Mouse (Mus musculus) embryonic facial prominence, embryonic 11.5 days (tissue): ENCODE results near the gene Det1. TPM values are rescaled to one million over a fixed set of nuclear protein-coding genes. Genes with fewer than 3 reads are reported as not detected.
A peak's percentile ranks its signal among the peaks of the same experiment; 100 is the strongest.

Experiments
- ATAC-seq: fragments of 200-750 bp; cut with Nextera tagmentation; replicated peaks from 2 replicates; pipeline ENCODE4 v1.8.0; 2017; ENCODE audit warnings: low read depth; ENCODE audit not compliant: insufficient number of reproducible peaks, low FRiP score, low TSS enrichment
- DNase-seq: peaks from one replicate; pipeline ENCODE4 v3.0.0-alpha.2; 2015; ENCODE audit warnings: low spot score
- H3K27ac ChIP-seq: fragments of 300-500 bp; sonication (generic); replicated peaks from 2 replicates; pipeline ENCODE4 v1.5.1; 2014; ENCODE audit warnings: mild to moderate bottlenecking, low read depth, low read length, control low read depth
- H3K27me3 ChIP-seq: fragments of 300-500 bp; sonication (generic); 2 replicates; pipeline ENCODE4 v1.6.1; 2014; ENCODE audit warnings: mild to moderate bottlenecking, low read length, moderate library complexity, mixed read lengths; ENCODE audit not compliant: control insufficient read depth, insufficient read depth
- H3K36me3 ChIP-seq: fragments of 300-500 bp; sonication (generic); replicated peaks from 2 replicates; pipeline ENCODE4 v1.6.1; 2014; ENCODE audit warnings: low read depth, mild to moderate bottlenecking, low read length, moderate library complexity, mixed read lengths; ENCODE audit not compliant: control insufficient read depth, insufficient read depth
- H3K4me1 ChIP-seq: fragments of 300-500 bp; sonication (generic); 2 replicates; pipeline ENCODE4 v1.6.1; 2014; ENCODE audit warnings: low read length, mixed read lengths; ENCODE audit not compliant: control insufficient read depth, insufficient read depth
- H3K4me2 ChIP-seq: fragments of 300-500 bp; sonication (generic); 2 replicates; pipeline ENCODE4 v1.6.1; 2014; ENCODE audit warnings: low read depth, mild to moderate bottlenecking, control low read depth, low read length, moderate library complexity
- H3K4me3 ChIP-seq: fragments of 300-500 bp; sonication (generic); 2 replicates; pipeline ENCODE4 v1.5.1; 2014; ENCODE audit warnings: low read depth, low read length, control low read depth
- H3K9ac ChIP-seq: fragments of 300-500 bp; sonication (generic); replicated peaks from 2 replicates; pipeline ENCODE4 v1.6.1; 2014; ENCODE audit warnings: mild to moderate bottlenecking, control low read depth, low read length
- H3K9me3 ChIP-seq: fragments of 300-500 bp; sonication (generic); replicated peaks from 2 replicates; pipeline ENCODE4 v1.6.1; 2016; ENCODE audit warnings: mild to moderate bottlenecking, low read length, inconsistent platforms, mixed read lengths; ENCODE audit not compliant: control insufficient read depth
- WGBS: fragments of 180-500 bp; shearing (Covaris S2); extraction: QIAGEN DNeasy Blood & Tissue Kit; methylation state at CpG from one replicate; pipeline ENCODE4 v1.1.7; 2014; 5-methylcytosine and 5-hydroxymethylcytosine counted together
- polyA plus RNA-seq: library from polyadenylated mRNA; unstranded; fragments of >200 nt; fragmentation: Nextera tagmentation; extraction: Ambion mirVana; gene quantifications from 2 replicates; pipeline ENCODE4 v1.2.1, GENCODE M21; 2014

Det1 gene
- polyA plus RNA-seq, 1 experiment from 2014 or later, result 24.5 TPM

DNA sequence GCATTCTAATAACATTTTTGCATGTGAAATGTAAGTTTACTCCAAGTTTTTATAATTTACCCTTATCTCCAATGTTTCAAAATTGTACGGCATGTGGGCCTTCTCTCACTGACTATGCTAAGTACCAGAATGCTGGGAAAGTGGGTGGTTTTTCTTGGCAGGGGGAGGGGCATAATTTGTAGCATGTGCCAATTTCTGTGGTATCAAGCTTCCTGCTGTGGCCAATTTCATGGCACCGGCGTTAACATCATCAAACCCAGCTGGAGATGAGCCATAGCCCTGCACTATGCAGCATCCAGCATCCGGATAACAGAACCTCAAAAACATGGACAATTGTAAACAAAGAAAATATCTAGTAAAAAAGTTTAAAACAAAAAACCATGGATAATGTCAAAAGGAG is 9.8 kb downstream of the Det1 start:
- DNase-seq (peak; percentile 7), ATAC-seq (no peak)
- no peaks in the 10 kb centered on the region for H3K27me3 ChIP-seq
- WGBS, result 66% methylated on average over 4 of the region's 4 CpGs
- peaks cover 2% of the 10 kb centered on the region for H3K36me3 ChIP-seq
- no peaks in the 10 kb centered on the region for H3K9me3 ChIP-seq
- no peaks in the 10 kb centered on the region for H3K4me1 ChIP-seq
- no peak overlapping the region for H3K27ac ChIP-seq
- no peak overlapping the region for H3K4me2 ChIP-seq
- no peak overlapping the region for H3K4me3 ChIP-seq
- no peak overlapping the region for H3K9ac ChIP-seq

DNA sequence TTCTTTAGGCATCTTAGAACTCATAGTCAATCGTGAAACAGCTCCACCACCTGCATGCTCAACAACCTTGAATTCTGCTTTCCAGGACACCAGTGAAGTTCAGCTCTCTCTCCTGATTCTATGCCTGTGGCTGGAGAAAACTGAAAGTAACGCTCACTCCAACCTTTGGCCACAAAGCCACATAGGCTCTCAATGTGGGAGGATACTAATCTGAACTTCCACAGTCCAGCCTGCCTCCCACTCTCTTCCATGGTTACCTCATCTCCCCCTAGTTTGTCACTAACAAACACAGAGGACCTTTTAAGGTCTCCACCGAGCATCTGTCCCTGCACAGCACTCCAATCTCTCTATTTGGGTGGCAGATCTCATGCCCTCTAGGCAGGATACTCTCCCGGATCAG is 11.4 kb downstream of the Det1 start:
- Histone ChIP-seq H3K36me3 (peaks cover 2% of the 10 kb centered on the region), H3K9ac (no peak overlapping the region), H3K9me3 (no peaks in the 10 kb centered on the region), H3K4me1 (no peaks in the 10 kb centered on the region), H3K27me3 (no peaks in the 10 kb centered on the region), H3K4me3 (no peak overlapping the region), H3K27ac (no peak overlapping the region), H3K4me2 (no peak overlapping the region)
- DNase-seq (no peak), ATAC-seq (no peak)
- 68% methylated on average over 4 of the region's 4 CpGs for WGBS

DNA sequence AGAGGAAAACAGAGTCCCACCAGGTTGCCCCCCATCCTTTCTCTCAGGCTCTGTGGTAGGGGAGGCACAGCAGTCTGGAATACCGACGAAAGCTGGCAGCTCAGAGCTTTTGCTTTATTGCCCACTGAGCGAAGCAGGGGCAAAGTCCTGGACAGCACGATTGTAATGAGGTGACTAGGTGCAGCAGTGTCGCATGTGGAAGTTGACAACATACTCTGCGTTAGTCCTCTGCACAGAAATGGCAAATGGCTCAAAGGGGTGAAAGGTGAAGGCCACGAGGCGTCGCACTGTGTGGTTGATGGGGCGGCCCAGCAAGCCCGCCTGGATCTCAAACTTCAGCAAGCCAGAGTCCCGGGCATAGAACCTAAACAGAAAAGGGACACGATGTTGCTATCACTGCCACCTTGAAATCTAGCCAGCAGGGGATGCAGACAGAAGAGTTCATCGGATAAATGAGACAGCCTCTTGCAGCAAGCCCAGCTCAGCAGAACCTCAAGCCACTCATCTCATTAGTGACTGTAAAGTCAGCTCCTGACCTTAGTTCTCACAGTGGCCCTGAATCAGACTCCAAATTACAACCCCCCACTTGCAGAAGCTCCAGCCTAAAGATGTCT is 19.2 kb downstream of the Det1 start:
- Histone ChIP-seq H3K9ac (no peak overlapping the region), H3K36me3 (no peaks in the 10 kb centered on the region), H3K4me1 (no peaks in the 10 kb centered on the region), H3K4me3 (no peak overlapping the region), H3K27ac (no peak overlapping the region), H3K9me3 (no peaks in the 10 kb centered on the region), H3K4me2 (no peak overlapping the region), H3K27me3 (no peaks in the 10 kb centered on the region)
- DNase-seq (no peak), ATAC-seq (no peak)
- WGBS, result 89% methylated on average over 14 of the region's 14 CpGs

DNA sequence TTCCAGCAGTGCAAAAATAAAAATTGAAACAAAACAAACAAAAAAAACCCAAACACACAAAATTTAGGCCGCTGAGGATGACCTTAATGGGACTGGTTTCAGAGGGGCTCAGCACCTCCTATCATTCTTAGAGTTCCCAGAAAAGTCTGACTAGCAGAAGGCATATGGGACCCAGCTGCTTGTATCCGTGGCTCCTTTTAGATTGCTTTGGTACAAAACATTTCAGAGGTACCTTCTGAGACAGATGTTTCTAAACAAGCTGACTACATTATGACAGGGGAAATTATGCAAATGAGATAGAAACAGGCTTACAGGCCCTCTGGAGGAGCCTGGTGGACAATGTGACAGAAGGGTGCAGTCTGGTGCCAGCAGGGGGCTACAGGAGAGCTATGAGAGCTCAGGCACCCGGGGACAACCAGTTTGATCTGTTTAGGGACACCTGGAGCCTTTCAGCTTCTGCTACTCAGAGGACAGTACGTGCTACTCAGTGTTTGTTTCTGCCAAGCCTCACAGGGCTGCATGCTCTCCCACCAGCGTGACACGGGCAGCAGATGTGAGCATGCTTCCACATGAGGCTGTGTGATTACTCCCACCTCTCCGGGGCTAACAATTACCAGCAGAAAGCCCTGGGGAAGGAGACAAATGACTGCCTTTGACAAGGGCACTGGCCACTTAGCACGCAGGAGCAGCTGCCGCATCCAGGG is 20.2 kb downstream of the Det1 start:
- no peak overlapping the region for H3K27ac ChIP-seq
- H3K9ac ChIP-seq, result no peak overlapping the region
- no peaks in the 10 kb centered on the region for H3K36me3 ChIP-seq
- no peaks in the 10 kb centered on the region for H3K4me1 ChIP-seq
- no peak overlapping the region for H3K4me3 ChIP-seq
- H3K4me2 ChIP-seq, result no peak overlapping the region
- DNase-seq, result no peak
- ATAC-seq, result peak; percentile 75; the same call in 1 of the 2 replicates
- 56% methylated on average over 9 of the region's 9 CpGs for WGBS
- H3K9me3 ChIP-seq, result no peaks in the 10 kb centered on the region
- H3K27me3 ChIP-seq, result no peaks in the 10 kb centered on the region

DNA sequence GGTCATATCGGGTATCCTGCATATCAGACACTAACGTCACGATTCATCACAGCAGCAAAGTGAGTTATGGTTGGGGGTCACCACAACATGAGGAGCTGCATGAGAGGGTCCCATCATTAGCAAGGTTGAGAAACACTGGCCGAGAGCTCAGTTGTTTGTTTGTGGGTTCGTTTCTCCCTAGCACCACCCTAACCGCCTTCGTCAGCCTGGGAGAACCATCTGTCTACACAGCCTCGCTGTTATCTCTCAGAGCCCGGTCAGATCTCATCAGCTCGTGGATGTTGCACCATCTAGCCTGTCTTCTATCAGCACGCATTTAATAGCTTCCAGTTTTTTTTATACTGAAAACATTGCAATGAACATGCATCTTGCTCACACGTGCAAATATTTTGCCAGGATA is 28.7 kb downstream of the Det1 start:
- H3K4me2 ChIP-seq, result no peak overlapping the region
- H3K4me1 ChIP-seq, result no peaks in the 10 kb centered on the region
- no peak overlapping the region for H3K4me3 ChIP-seq
- WGBS, result 88% methylated on average over 12 of the region's 12 CpGs
- DNase-seq (no peak), ATAC-seq (no peak)
- no peak overlapping the region for H3K9ac ChIP-seq
- no peaks in the 10 kb centered on the region for H3K36me3 ChIP-seq
- no peaks in the 10 kb centered on the region for H3K27me3 ChIP-seq
- H3K9me3 ChIP-seq, result no peaks in the 10 kb centered on the region
- H3K27ac ChIP-seq, result no peak overlapping the region

DNA sequence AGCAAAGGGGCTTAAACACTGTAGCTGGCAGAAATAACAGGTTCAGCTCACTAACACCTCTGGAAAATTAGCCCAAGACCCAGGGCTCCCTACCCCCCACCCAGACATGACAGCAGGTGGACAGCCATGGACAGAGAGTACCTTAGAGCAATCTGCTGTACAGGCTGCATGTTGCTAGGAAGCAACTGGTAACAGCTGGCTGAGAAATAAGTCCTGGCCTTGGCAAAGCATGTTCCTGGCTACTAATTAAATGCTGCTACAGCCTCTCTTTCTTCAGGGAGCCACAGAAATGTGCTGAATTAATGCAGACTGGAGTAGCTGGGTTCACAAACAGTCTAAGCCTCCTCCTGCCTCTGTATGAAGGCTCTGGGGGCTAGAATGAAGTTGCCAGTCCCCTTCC is 32.3 kb downstream of the Det1 start:
- Histone ChIP-seq H3K4me2 (no peak overlapping the region), H3K36me3 (no peaks in the 10 kb centered on the region), H3K4me1 (no peaks in the 10 kb centered on the region), H3K9me3 (no peaks in the 10 kb centered on the region), H3K4me3 (no peak overlapping the region), H3K27me3 (no peaks in the 10 kb centered on the region), H3K27ac (no peak overlapping the region), H3K9ac (no peak overlapping the region)
- DNase-seq (no peak), ATAC-seq (no peak)

DNA sequence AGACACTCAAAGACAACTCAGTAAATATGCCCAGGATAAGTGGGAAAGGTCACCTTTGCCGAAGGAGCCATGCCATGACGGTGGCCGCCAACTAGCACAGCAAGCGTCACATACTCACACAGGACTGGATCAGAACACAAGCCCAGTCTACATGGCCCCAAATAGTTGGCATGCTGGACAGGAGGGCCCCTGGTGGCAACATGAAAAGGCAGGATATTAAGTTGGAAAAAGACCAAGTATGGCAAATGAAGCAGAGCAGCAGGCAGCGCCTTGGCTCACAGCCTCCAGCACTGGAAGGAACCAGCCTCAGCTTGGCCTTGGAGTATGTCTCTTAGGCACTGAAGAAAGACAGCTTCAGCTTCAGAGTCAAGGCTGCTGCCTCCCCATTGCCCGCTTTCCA is 33.3 kb downstream of the Det1 start:
- Histone ChIP-seq H3K27ac (no peak overlapping the region), H3K4me1 (no peaks in the 10 kb centered on the region), H3K9ac (no peak overlapping the region), H3K27me3 (no peaks in the 10 kb centered on the region), H3K9me3 (no peaks in the 10 kb centered on the region), H3K4me3 (no peak overlapping the region), H3K36me3 (no peaks in the 10 kb centered on the region), H3K4me2 (no peak overlapping the region)
- ATAC-seq (no peak), DNase-seq (no peak)
- 91% methylated on average over 6 of the region's 6 CpGs for WGBS

DNA sequence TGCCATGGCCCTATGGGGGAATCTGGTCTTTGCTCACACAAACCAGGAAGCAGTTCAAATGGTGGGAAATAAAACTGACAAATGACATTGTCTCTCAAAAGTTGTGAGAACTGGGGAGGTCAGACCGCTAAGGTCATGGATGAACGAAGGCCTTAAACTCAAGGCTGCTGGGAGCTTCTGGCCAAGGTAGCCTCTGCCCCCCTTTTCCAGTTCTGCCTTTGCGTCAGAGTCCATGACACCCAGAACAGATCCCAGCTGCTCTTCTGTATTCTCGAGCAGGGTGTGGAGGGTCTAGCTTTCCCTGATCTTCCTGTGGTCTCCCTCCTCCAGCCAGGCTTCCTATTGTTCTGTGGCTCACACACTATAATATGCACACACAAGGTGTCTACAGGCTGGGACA is 39.9 kb downstream of the Det1 start:
- Histone ChIP-seq H3K9me3 (no peaks in the 10 kb centered on the region), H3K9ac (no peak overlapping the region), H3K27me3 (no peaks in the 10 kb centered on the region), H3K4me2 (no peak overlapping the region), H3K36me3 (no peaks in the 10 kb centered on the region), H3K4me3 (no peak overlapping the region), H3K27ac (no peak overlapping the region), H3K4me1 (no peaks in the 10 kb centered on the region)
- DNase-seq, result no peak
- ATAC-seq, result no peak
- 83% methylated on average over 4 of the region's 4 CpGs for WGBS
